Mouse (Mus musculus) erythroblast, embryonic 14.5 days (primary cell): ENCODE data around the gene Fam78a.

Experiments used
- GATA1 ChIP-seq: IDR thresholded peaks from 2 replicates; pipeline ENCODE4 v1.6.1; 2012; ENCODE audit warnings: low read length, inconsistent platforms, mixed read lengths
- TAL1 ChIP-seq: IDR thresholded peaks from 3 replicates; pipeline ENCODE4 v1.6.1; 2012; ENCODE audit warnings: low read length, inconsistent platforms, mixed read lengths

GRCm38 (mm10) chr2:32134039-32134438, 49.4 kb upstream of the Fam78a start:
- TF ChIP-seq GATA1 (no peak), TAL1 (no peak)
